Mouse (Mus musculus) cortical plate, adult 2 months (tissue): ENCODE data around the gene Ccnd3. TPM values are rescaled to one million over a fixed set of nuclear protein-coding genes. Genes with fewer than 3 reads are reported as not detected.
"Not testable (repeated sequence)": the region's sequence is repeated elsewhere in the genome, so short reads cannot be mapped to it uniquely, and the experiment has no call there.

ENCODE experiments used
- H3K27ac ChIP-seq: fragments of 200-500 bp; 2 replicates; pipeline ENCODE4 v1.5.1; 2012; ENCODE audit warnings: low read length, control low read depth, inconsistent platforms; ENCODE audit not compliant: insufficient read depth
- H3K4me1 ChIP-seq: fragments of 200-500 bp; 2 replicates; pipeline ENCODE4 v1.6.1; 2011; ENCODE audit warnings: low read length; ENCODE audit not compliant: control insufficient read depth, insufficient read depth
- H3K4me3 ChIP-seq: fragments of 200-500 bp; 2 replicates; pipeline ENCODE4 v1.5.1; 2011; ENCODE audit warnings: mild to moderate bottlenecking, low read length, control low read depth; ENCODE audit not compliant: insufficient read depth
- CTCF ChIP-seq: fragments of 200-500 bp; IDR thresholded peaks from 2 replicates; pipeline ENCODE4 v1.5.1; 2011; ENCODE audit warnings: mild to moderate bottlenecking, control low read depth, low read length; ENCODE audit not compliant: insufficient read depth; ENCODE audit errors: extremely low read depth
- POLR2A ChIP-seq: fragments of 200-500 bp; IDR thresholded peaks from 2 replicates; pipeline ENCODE4 v1.6.1; 2011; ENCODE audit warnings: mild to moderate bottlenecking, low read length, control low read depth; ENCODE audit not compliant: insufficient read depth; ENCODE audit errors: extremely low read depth
- polyA plus RNA-seq: library from polyadenylated mRNA; depleted of rRNA; stranded (reverse); fragments of >200 nt; gene quantifications from 2 replicates; pipeline ENCODE4 v1.2.3, GENCODE M21; 2012

Gene Ccnd3
- polyA plus RNA-seq, 1 experiment = 31.3 TPM

DNA sequence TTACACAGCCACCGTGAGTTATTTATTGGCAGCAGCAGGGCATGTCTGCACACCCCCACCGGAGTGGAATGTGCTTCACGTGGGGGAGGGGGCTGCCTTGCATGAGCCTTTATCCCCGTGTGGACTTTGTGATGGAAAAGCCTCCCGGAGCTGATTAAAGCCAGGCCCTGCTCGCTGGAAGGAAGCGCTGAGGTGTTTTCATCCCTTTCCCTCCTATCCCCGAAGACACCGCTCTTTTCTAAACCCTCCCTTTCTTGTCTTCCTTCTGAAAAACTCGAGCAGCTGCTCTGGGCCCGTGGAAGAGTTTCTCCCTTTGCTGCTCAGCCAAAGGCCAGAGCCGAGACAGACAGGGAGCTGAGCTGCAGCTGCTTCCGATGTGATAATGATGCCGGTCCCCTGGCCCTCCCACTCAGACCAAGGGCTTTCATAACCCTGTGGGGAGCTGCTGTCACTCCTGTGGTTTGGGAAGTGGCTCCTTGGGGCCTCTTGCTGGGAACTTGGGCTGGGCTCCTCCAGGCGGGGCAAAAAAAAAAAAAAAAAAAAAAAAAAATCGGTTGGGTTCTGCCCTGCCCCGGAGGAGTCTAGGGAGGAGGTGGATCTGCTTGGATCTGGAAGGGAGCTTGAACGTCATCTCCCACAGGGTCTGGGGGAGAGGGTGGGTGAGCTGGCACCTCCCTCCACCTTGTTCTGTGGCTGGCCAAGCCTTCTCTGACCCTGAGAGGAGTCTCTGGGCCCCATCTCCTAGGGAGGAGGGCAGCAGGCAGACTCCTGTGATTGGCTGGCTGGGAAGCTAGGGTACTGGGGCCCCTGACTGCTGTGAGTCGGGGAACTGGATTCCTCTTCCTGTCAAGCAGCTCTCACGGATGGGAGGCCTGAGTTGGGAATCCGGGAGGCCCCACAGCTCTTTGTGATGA, 90.7 kb downstream of the Ccnd3 start:
- TF ChIP-seq CTCF (no peak), POLR2A (no peak)
- Histone ChIP-seq H3K4me3 (peak overlapping the region; percentile 87), H3K4me1 (0 out of 2 replicates have a peak, but pooled peaks cover 2% of the 10 kb centered on the region), H3K27ac (no peak overlapping the region)

DNA sequence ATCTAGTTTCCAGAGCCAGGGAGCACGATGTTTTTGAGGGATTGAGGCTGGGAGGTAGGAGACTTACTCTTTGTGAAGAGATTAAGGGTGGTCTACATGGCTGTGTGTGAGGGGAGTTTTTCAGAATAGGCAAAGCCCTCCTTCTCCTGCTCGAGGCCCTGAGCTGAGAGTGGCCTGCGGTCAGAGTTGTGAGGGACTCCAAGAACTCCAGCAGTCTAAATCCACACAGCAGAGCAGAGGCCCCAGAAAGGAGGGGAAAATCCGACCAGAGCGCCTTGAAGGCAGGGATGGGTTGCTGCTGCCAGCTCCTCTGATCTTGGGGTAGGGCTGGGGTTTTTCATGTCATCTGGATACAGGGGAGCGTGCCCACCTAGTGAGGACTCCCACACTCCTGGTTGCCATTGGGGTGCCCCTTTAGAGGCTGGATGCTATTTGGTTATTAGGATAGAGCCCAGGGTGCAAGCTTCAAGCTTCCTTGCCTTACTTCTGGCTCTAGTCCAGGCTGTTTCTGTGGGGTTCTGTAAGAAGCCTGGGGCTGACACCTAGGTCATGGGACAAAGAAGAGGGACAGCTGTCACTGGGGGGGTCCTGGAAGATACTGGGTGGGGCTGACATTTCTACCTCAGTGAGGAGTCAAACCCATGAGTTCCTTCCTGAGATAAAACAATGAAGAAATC, 91.4 kb downstream of the Ccnd3 start:
- Histone ChIP-seq H3K4me3 (no peak overlapping the region), H3K27ac (no peak overlapping the region), H3K4me1 (0 out of 2 replicates have a peak, but pooled peaks cover 2% of the 10 kb centered on the region)
- TF ChIP-seq CTCF = no peak
- no peak for TF ChIP-seq POLR2A

DNA sequence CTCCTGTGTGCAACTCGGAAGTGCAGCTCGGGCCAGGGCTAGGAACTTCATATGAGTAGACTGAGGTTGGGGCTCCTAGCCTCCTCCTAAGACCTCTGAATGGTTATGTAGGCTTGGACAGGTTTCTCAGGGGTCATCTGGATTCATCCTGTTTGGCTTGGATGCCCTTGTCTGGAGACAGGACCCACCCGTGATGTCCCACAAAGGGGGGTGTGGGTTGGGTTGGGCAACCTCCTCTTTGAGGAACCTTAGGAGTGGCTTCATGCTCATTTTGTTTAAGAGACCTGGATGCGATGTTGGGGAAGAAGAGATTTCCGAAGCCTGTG, 92.0 kb downstream of the Ccnd3 start:
- Histone ChIP-seq H3K4me3 (no peak overlapping the region), H3K27ac (no peak overlapping the region), H3K4me1 (0 out of 2 replicates have a peak, but pooled peaks cover 2% of the 10 kb centered on the region)
- TF ChIP-seq CTCF = no peak
- no peak for TF ChIP-seq POLR2A

DNA sequence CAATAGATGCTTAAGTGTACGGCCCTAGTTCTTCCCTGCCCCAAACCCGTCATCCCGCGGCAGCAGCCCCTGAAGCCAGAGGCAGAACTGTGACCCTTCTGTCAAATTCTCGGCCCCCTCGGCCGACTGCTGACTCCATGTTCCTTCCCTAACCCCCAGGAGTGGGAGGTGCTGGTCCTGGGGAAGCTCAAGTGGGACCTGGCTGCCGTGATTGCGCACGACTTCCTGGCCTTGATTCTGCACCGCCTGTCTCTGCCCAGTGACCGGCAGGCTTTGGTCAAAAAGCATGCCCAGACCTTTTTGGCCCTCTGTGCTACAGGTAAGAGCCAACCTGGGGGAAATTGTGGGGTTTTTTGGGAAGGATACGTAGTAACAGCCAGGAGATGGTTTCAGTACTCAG, 92.4 kb downstream of the Ccnd3 start:
- TF ChIP-seq POLR2A = no peak
- no peak for TF ChIP-seq CTCF
- Histone ChIP-seq H3K4me3 (no peak overlapping the region), H3K4me1 (0 out of 2 replicates have a peak, but pooled peaks cover 2% of the 10 kb centered on the region), H3K27ac (no peak overlapping the region)

DNA sequence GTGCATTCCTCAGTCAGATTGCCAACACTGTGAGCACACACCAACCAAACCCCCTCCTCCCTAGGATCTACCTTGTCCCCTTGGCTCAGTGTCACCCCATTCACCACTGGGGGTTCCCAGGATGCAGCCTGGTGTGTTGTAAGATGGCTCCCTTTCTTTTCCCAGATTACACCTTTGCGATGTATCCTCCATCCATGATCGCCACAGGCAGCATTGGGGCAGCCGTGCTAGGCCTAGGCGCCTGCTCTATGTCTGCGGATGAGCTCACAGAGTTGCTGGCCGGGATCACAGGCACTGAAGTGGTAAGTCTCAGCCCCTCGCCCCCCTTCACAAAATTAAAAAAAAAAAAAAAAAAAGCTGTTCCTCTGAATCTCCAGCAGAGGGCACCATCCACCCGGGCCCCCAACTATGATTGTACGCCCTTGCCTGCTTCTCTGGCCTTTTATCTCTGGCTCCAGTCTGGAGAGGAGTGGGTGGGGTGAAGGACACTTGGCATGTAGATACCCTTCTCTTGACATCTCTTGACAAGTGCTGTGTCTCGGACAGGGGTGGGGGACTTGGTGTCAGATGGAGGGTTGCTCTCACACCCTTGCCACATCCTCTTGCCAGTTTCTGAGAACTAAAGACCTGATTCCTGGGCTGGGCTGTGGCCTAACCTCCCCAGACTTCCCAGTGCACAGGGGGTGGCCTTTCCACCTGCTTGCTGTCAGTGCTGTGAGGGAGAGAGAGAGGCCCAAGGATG, 93.2 kb downstream of the Ccnd3 start:
- TF ChIP-seq CTCF (peak; percentile 52), POLR2A (no peak)
- Histone ChIP-seq H3K27ac (no peak overlapping the region), H3K4me1 (0 out of 2 replicates have a peak, but pooled peaks cover 2% of the 10 kb centered on the region), H3K4me3 (no peak overlapping the region)

DNA sequence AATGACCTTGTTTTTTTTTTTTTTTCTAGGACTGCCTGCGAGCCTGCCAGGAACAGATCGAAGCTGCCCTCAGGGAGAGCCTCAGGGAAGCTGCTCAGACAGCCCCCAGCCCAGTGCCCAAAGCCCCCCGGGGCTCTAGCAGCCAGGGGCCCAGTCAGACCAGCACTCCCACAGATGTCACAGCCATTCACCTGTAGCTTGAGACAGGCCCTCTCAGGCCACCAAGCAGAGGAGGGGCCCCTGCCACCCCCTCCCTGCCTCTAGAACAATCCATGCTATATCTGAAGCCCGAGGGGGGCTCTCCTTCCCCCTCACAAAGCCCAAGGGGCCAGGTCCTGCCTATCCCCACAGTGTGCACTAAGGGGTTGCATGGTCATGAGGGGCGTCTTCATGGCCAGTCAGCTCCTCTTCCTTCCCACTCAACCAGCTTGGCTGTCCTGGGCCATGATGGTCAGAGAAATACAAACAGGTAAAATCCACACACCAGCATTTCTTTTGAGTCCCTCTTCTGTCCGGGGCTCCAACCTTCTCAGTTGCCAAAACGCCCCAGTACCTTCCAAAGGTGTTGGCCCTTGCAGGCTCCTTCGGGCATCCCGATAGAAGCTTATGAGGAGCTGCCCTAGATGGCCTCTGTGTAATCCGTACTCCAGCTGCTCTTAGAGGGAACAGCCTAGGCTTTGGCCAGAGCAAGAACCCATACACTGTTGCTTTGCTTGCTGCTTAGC, 93.9 kb downstream of the Ccnd3 start:
- not testable (repeated sequence) for H3K27ac ChIP-seq, H3K4me3 ChIP-seq, H3K4me1 ChIP-seq

DNA sequence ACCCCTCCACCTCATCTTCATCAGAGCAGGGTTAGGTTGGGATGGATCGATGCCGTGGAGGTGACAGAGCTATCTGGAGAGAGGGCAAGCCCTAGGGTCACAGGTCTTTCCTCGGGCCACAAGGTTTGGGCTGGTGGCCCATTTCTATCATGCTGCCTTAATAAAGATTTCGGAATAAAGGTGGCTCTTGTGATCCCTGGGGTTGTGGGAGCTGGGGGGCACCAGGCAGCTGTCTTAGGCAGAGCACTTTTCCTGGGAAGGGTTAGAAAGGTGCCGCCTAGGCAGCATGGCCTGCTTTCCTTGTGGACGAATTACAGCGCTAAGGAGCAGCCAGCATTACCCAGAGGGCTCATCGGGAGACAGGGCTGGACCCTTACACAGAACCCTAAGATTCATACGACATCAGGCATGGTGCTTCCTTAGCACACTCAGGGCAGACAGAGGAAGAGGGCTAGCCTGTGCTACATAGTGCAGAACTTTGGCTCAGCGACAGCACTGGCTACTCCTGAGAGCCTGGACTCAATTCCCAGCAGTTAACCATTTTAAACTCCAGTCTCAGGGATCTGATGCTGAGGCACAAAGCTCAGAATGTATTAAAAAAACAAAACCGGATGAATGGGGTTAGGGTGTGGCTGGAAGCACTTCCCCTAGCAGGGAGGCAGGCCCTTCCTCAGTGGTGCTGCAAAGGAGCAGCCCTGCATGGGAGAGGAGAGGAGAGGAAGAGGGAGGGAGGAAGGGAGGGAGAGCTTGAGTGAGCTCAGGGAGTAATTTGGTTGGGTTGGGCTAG, 94.9 kb downstream of the Ccnd3 start:
- Histone ChIP-seq H3K4me1 (no peaks in the 10 kb centered on the region), H3K4me3 (no peak overlapping the region), H3K27ac (no peak overlapping the region)
- no peak for TF ChIP-seq CTCF
- no peak for TF ChIP-seq POLR2A

DNA sequence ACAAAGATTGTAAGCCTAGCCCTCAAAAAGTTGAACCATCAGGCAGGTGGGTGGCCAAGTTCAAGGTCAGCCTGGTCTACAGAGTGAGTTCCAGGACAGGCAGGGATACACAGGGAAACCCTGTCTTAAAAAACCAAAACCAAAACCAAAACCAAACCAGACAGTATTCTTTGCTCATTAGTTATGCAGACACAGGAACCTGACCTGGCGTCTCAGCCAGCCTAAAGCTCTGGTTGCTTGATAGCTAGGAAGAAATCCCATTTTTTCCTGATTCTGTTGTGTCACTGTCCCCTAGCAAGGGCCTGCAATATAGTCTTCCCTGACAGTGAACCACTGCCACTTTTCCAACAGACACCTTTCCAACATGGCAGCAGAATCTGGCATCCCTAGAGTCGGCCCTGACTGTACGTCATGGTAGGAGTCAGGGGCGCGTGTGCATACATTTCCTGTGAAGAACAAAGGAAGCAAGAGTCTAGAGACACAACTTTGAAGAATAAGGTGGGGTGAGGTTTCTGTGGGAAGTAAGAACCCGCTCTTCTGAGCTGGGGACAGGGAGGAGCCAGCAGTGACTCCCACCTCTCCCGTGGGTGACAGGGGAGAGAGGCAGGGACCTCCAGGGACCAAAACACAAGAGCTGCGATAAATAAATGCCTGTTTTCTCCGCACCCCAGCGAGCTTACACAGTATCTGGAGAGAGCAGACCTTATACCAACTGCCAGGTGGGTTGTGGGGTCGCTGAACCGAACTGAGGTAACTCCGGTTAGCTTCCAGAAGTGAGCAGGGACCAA, 95.9 kb downstream of the Ccnd3 start:
- H3K27ac ChIP-seq = no peak overlapping the region
- TF ChIP-seq CTCF (no peak), POLR2A (no peak)
- H3K4me1 ChIP-seq = no peaks in the 10 kb centered on the region
- no peak overlapping the region for H3K4me3 ChIP-seq
